Mouse (Mus musculus) heart, embryonic 14.5 days (tissue): ENCODE measurements around the gene Gm10439. TPM values are rescaled to one million over a fixed set of nuclear protein-coding genes. Genes with fewer than 3 reads are reported as not detected.
"Not testable (repeated sequence)": the region's sequence is repeated elsewhere in the genome, so short reads cannot be mapped to it uniquely, and the experiment has no call there.

Experiments used
- ATAC-seq: fragments of 200-750 bp; cut with Nextera tagmentation; 2 replicates; pipeline ENCODE4 v1.8.0; 2017; ENCODE audit warnings: low read depth, moderate TSS enrichment; ENCODE audit not compliant: insufficient number of reproducible peaks, insufficient read depth, low FRiP score
- H3K27ac ChIP-seq, 2 experiments: fragments of 200-500 bp in 1 of 2; fragments of 300-500 bp in 1 of 2; sonication (generic) in 1 of 2; replicated peaks in 1 of 2; 2 replicates each; pipeline ENCODE4 v1.5.1; 2012 to 2014; ENCODE audit warnings: low read depth in 2 of 2, low read length in 2 of 2, control low read depth in 1 of 2, mild to moderate bottlenecking in 1 of 2, mixed read lengths in 1 of 2; ENCODE audit not compliant: control insufficient read depth in 1 of 2, insufficient read depth in 1 of 2
- H3K27me3 ChIP-seq: fragments of 300-500 bp; sonication (generic); 2 replicates; pipeline ENCODE4 v1.6.1; 2014; ENCODE audit warnings: mild to moderate bottlenecking, low read length, control low read depth; ENCODE audit not compliant: control insufficient read depth, insufficient read depth
- H3K36me3 ChIP-seq: fragments of 300-500 bp; sonication (generic); 2 replicates; pipeline ENCODE4 v1.6.1; 2014; ENCODE audit warnings: mild to moderate bottlenecking, control low read depth, low read length, mixed read lengths; ENCODE audit not compliant: control insufficient read depth, insufficient read depth
- H3K4me1 ChIP-seq, 2 experiments: fragments of 200-500 bp in 1 of 2; fragments of 300-500 bp in 1 of 2; sonication (generic) in 1 of 2; 2 replicates each; pipeline ENCODE4 v1.6.1; 2012 to 2014; ENCODE audit warnings: low read length in 2 of 2, control low read depth in 1 of 2, mixed read lengths in 1 of 2; ENCODE audit not compliant: control insufficient read depth in 2 of 2, insufficient read depth in 2 of 2
- H3K4me2 ChIP-seq: fragments of 300-500 bp; sonication (generic); 2 replicates; pipeline ENCODE4 v1.6.1; 2014; ENCODE audit warnings: mild to moderate bottlenecking, low read length
- H3K4me3 ChIP-seq, 2 experiments: fragments of 200-500 bp in 1 of 2; fragments of 300-500 bp in 1 of 2; sonication (generic) in 1 of 2; 2 replicates each; pipeline ENCODE4 v1.5.1; 2012 to 2014; ENCODE audit warnings: low read length in 2 of 2, mild to moderate bottlenecking in 2 of 2, control low read depth in 1 of 2, low read depth in 1 of 2, moderate library complexity in 1 of 2; ENCODE audit not compliant: control insufficient read depth in 1 of 2, insufficient read depth in 1 of 2
- H3K9ac ChIP-seq: fragments of 300-500 bp; sonication (generic); 2 replicates; pipeline ENCODE4 v1.6.1; 2014; ENCODE audit warnings: mild to moderate bottlenecking, low read length
- H3K9me3 ChIP-seq: fragments of 300-500 bp; sonication (generic); 2 replicates; pipeline ENCODE4 v1.6.1; 2016; ENCODE audit warnings: low read length, control low read depth; ENCODE audit not compliant: control insufficient read depth
- WGBS: fragments of 180-500 bp; shearing (Covaris S2); extraction: QIAGEN DNeasy Blood & Tissue Kit; methylation state at CpG from one replicate; pipeline ENCODE4 v1.1.7; 2014; 5-methylcytosine and 5-hydroxymethylcytosine counted together
- polyA plus RNA-seq: library from polyadenylated mRNA; unstranded; fragments of >200 nt; fragmentation: Nextera tagmentation; extraction: Ambion mirVana; gene quantifications from 2 replicates; pipeline ENCODE4 v1.2.1, GENCODE M21; 2014

Gm10439 gene
- polyA plus RNA-seq: not detected in 2 replicates

DNA sequence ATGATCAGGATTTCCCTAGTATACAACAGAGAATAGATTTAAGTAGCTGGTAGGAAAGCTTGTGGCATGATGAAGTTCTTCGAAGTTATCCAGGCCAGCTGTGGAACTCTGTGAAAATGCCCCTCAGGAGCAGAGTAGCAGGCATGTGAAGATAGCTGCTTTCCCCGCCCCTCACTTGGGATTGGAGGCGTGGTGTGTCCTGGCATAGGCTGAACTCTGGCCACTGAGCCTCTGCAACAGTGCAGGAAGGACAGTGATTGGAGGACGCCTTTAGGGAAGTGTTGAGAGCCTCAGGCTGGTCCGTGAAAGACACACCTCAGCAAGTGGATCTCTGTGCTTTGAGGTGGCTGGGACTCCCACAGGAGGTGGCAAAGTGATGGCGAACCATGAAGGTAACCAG lies at the start of gene Gm10439:
Gene Gm10439, plus strand, starts transcription at position 301 of the 400 bp plus-strand sequence.
- H3K9ac ChIP-seq, ATAC-seq, H3K27ac ChIP-seq, H3K27me3 ChIP-seq, H3K9me3 ChIP-seq, H3K36me3 ChIP-seq, H3K4me2 ChIP-seq, H3K4me1 ChIP-seq, H3K4me3 ChIP-seq: not testable (repeated sequence)
- no CpG with 5 or more reads among the region's 6 CpGs for WGBS

Other genes with a start within 250 kb of the Gm10439 start
- not detected in 2 replicates for gene Gm15085, start 147.0 kb upstream of the Gm10439 start, polyA plus RNA-seq
- gene Gm15097, start 189.9 kb downstream of the Gm10439 start, polyA plus RNA-seq: not detected in 2 replicates